12 mouse cellular contexts compared by ENCODE assay signal in the genomic region with DNA sequence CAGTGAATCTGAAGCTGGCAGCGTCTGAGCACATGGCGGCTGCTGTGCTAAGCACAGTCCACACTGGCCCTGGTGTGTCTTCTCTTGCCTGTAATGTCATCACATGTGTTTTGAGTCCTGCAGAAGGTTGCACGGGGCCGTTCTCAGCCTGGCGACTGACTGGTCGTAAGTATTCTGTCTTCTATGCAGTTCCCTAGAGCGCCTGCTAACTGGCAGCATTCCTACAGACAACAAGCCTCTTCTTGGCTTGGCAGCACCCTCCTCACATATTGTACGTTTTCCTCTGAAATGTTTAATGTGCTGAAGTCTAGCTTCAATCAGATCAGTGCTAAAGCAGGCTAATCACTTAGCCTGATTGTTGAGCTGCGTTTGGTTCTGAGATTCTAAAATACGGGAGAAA. TPM values are rescaled to one million over a fixed set of nuclear protein-coding genes. Genes with fewer than 3 reads are reported as not detected.
DNase-seq lines count a peak whose midpoint lies in the region; ATAC-seq lines count a peak whose summit lies in the region.
"Had no signal": no experiment of that assay in that cellular context is flagged by ENCODE, and none has a peak within 500 bp of the region (broad histone marks: within the 10 kb centered on the region; RNA-seq: fewer than 3 reads in every experiment).

No protein-coding gene starts in this region.

- peaks cover 31% of the 10 kb centered on the region for H3K4me1 ChIP-seq in hindbrain, embryonic 15.5 days (replicated peaks)
- no peaks in the 10 kb centered on the region for H3K4me1 ChIP-seq in hindbrain, embryonic 11.5 days (replicated peaks; ENCODE audit: control insufficient read depth, insufficient read depth, low read length)

- H3K27ac ChIP-seq in hindbrain, embryonic 15.5 days (replicated peaks) = peak overlapping the region; percentile 28
- no peak overlapping the region for H3K27ac ChIP-seq in hindbrain, embryonic 11.5 days (ENCODE audit: low read depth, low read length)
- H3K27ac ChIP-seq: limb, embryonic 15.5 days; lung, embryonic 15.5 days; midbrain, embryonic 12.5 days had no signal

- no peak for DNase-seq in hindbrain, embryonic 11.5 days (ENCODE audit: low spot score)
- DNase-seq in NIH3T3 (ENCODE audit: low read depth) (peak; percentile 23), adipocyte (ENCODE audit: low spot score) (peak; percentile 10)
- peak; percentile 59 for DNase-seq in layer of hippocampus, adult 9-11 months
- no peak for DNase-seq in cerebellum, postnatal 4 days (ENCODE audit: low spot score in 2 of 2)
- DNase-seq: cerebellum, adult 2 months; kidney, adult 11 months had no signal

- H3K36me3 ChIP-seq in hindbrain, embryonic 15.5 days = no peaks in the 10 kb centered on the region
- no peaks in the 10 kb centered on the region for H3K36me3 ChIP-seq in hindbrain, embryonic 11.5 days (ENCODE audit: control insufficient read depth, insufficient read depth, low read length)
- H3K36me3 ChIP-seq: limb, embryonic 15.5 days; lung, embryonic 15.5 days; midbrain, embryonic 12.5 days had no signal

- H3K27me3 ChIP-seq in hindbrain, embryonic 15.5 days = no peaks in the 10 kb centered on the region
- H3K27me3 ChIP-seq in hindbrain, embryonic 11.5 days (ENCODE audit: control insufficient read depth, insufficient read depth, low read length) = no peaks in the 10 kb centered on the region
- H3K27me3 ChIP-seq: limb, embryonic 15.5 days; lung, embryonic 15.5 days; midbrain, embryonic 12.5 days had no signal

- no peak for ATAC-seq in hindbrain, embryonic 15.5 days (ENCODE audit: low FRiP score, low read depth)
- ATAC-seq in hindbrain, embryonic 11.5 days (ENCODE audit: low FRiP score) = no peak
- no peak for ATAC-seq in erythroblast, adult 5-6 weeks (replicated peaks; ENCODE audit: low FRiP score, poor library complexity, severe bottlenecking)

- no peaks in the 10 kb centered on the region for H3K9me3 ChIP-seq in hindbrain, embryonic 15.5 days
- H3K9me3 ChIP-seq in hindbrain, embryonic 11.5 days (ENCODE audit: control insufficient read depth, low read length) = no peaks in the 10 kb centered on the region
- H3K9me3 ChIP-seq: limb, embryonic 15.5 days; lung, embryonic 15.5 days; midbrain, embryonic 12.5 days had no signal

- no peak overlapping the region for H3K9ac ChIP-seq in hindbrain, embryonic 15.5 days
- H3K9ac ChIP-seq in hindbrain, embryonic 11.5 days (ENCODE audit: low read depth, low read length) = no peak overlapping the region
- H3K9ac ChIP-seq: limb, embryonic 15.5 days; lung, embryonic 15.5 days; midbrain, embryonic 12.5 days had no signal

- 54% methylated on average over 10 of the region's 10 CpGs for WGBS in hindbrain, embryonic 15.5 days
- WGBS in hindbrain, embryonic 11.5 days = 80% methylated on average over 10 of the region's 10 CpGs

- H3K4me3 ChIP-seq in hindbrain, embryonic 15.5 days = no peak overlapping the region
- H3K4me3 ChIP-seq in hindbrain, embryonic 11.5 days (ENCODE audit: low read depth, low read length) = no peak overlapping the region
- H3K4me3 ChIP-seq: limb, embryonic 15.5 days; lung, embryonic 15.5 days; midbrain, embryonic 12.5 days had no signal

- no peak overlapping the region for H3K4me2 ChIP-seq in hindbrain, embryonic 15.5 days
- H3K4me2 ChIP-seq in hindbrain, embryonic 11.5 days (replicated peaks; ENCODE audit: low read depth, low read length) = no peak overlapping the region
- H3K4me2 ChIP-seq: limb, embryonic 15.5 days; lung, embryonic 15.5 days; midbrain, embryonic 12.5 days had no signal

RNA-seq across cellular contexts. Expression of gene Pwwp2b, which starts 27.3 kb away (rescaled TPM):
- 5.8 and 6.3 TPM in 2 replicates for polyA plus RNA-seq in hindbrain, embryonic 15.5 days (2015; fragmentation: Nextera tagmentation; extraction: Ambion mirVana)
- 3.4 and 4.4 TPM in 2 replicates for polyA plus RNA-seq in hindbrain, embryonic 11.5 days (2014; fragmentation: Nextera tagmentation; extraction: Ambion mirVana)
- total RNA-seq in erythroblast, adult 5-6 weeks (2015; ENCODE audit: low replicate concordance) = 0.42 and 2.7 TPM in 2 replicates
- 0.42 TPM in 1 of 2 replicates, not detected in the other for total RNA-seq in erythroblast, adult 5-6 weeks (2017; ENCODE audit: low replicate concordance)

Comparison
In these comparisons a context has a peak if more than half of its experiments do, and no peak if none do; other contexts are left out.
1. DNase-seq: peak in NIH3T3 (single experiment), adipocyte (single experiment) and layer of hippocampus, adult 9-11 months (single experiment); none in hindbrain, embryonic 11.5 days (single experiment) and cerebellum, postnatal 4 days (0 of 2).